In the genomic region with DNA sequence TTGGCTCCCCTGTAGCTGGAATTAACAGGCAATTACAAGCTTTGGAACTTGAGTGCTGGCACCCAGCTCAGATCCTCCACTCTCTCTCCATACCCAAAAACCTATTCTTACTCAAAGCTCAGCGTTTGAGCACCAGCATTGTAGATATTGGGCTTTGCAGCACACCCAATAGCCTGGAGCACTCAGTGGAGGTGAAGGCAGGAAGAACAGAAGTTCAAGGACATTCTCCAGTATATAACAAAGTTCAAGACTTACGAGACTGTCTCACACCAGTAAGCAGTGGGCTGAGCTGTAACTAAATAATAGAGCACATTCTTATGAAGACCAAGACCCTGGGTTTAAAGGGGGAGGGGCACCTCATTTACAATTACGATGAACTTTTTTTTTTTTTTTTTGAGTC, we compare ENCODE assay signal across 9 mouse cellular contexts. TPM values are rescaled to one million over a fixed set of nuclear protein-coding genes. Genes with fewer than 3 reads are reported as not detected.
A peak's percentile ranks its signal among the peaks of the same experiment; 100 is the strongest.
DNase-seq lines count a peak whose midpoint lies in the region; ATAC-seq and TF ChIP-seq lines count a peak whose summit lies in the region.
"Had no signal": no experiment of that assay in that cellular context is flagged by ENCODE, and none has a peak within 500 bp of the region (broad histone marks: within the 10 kb centered on the region; RNA-seq: fewer than 3 reads in every experiment).

No protein-coding gene starts in this region.

- TF ChIP-seq CTCF in left cerebral cortex, adult 2 months (IDR thresholded peaks at IDR 0.05) = no peak
- TF ChIP-seq CTCF in intestine, postnatal 0 days (IDR thresholded peaks at IDR 0.05; ENCODE audit: low read depth) = no peak

- 0 out of 2 replicates have a peak overlapping the region, but pooled peaks have one; percentile 44 for H3K9ac ChIP-seq in embryonic facial prominence, embryonic 15.5 days
- H3K9ac ChIP-seq in intestine, postnatal 0 days (ENCODE audit: low read depth, low read length) = no peak overlapping the region
- peak overlapping the region; percentile 84; the same call in 1 of the 2 replicates for H3K9ac ChIP-seq in neural tube, embryonic 13.5 days

- H3K4me1 ChIP-seq in embryonic facial prominence, embryonic 15.5 days = peaks cover 41% of the 10 kb centered on the region
- peaks cover 28% of the 10 kb centered on the region for H3K4me1 ChIP-seq in intestine, postnatal 0 days (replicated peaks; ENCODE audit: control insufficient read depth, insufficient read depth, low read length)
- peaks cover 54% of the 10 kb centered on the region for H3K4me1 ChIP-seq in neural tube, embryonic 13.5 days (replicated peaks)

- H3K9me3 ChIP-seq in embryonic facial prominence, embryonic 15.5 days (replicated peaks) = no peaks in the 10 kb centered on the region
- no peaks in the 10 kb centered on the region for H3K9me3 ChIP-seq in intestine, postnatal 0 days (ENCODE audit: control insufficient read depth)
- no peaks in the 10 kb centered on the region for H3K9me3 ChIP-seq in neural tube, embryonic 13.5 days

- WGBS in embryonic facial prominence, embryonic 15.5 days = 63% methylated on average over 3 of the region's 3 CpGs
- 44% methylated on average over 3 of the region's 3 CpGs for WGBS in intestine, postnatal 0 days
- WGBS in neural tube, embryonic 13.5 days = 68% methylated on average over 3 of the region's 3 CpGs

- peak overlapping the region; percentile 75 for H3K4me3 ChIP-seq in left cerebral cortex, adult 2 months
- H3K4me3 ChIP-seq in embryonic facial prominence, embryonic 15.5 days (replicated peaks) = peak overlapping the region; percentile 73
- H3K4me3 ChIP-seq in intestine, postnatal 0 days (ENCODE audit: low read depth, low read length) = peak overlapping the region; percentile 80
- H3K4me3 ChIP-seq in neural tube, embryonic 13.5 days = peak overlapping the region; percentile 59

- H3K36me3 ChIP-seq in embryonic facial prominence, embryonic 15.5 days = peaks cover 22% of the 10 kb centered on the region
- peaks cover 24% of the 10 kb centered on the region for H3K36me3 ChIP-seq in intestine, postnatal 0 days (ENCODE audit: control insufficient read depth, insufficient read depth)
- peaks cover 29% of the 10 kb centered on the region for H3K36me3 ChIP-seq in neural tube, embryonic 13.5 days

- no peaks in the 10 kb centered on the region for H3K27me3 ChIP-seq in embryonic facial prominence, embryonic 15.5 days
- no peaks in the 10 kb centered on the region for H3K27me3 ChIP-seq in intestine, postnatal 0 days (replicated peaks; ENCODE audit: control insufficient read depth, insufficient read depth, low read length)
- peaks cover 34% of the 10 kb centered on the region for H3K27me3 ChIP-seq in neural tube, embryonic 13.5 days

- intact Hi-C loops in left cerebral cortex, adult 2 months (cut with DNase I) = loop anchor here (1.0 to 5.0 kb wide), 2 partner anchors 28 to 120 kb away; no protein-coding TSS in a partner anchor
- intact Hi-C loops in left cerebral cortex, postnatal 36 days (cut with DNase I) = loop anchor here (5.0 kb wide), 1 partner anchor 35 kb away; no protein-coding TSS in a partner anchor

- no peak overlapping the region for H3K27ac ChIP-seq in left cerebral cortex, adult 2 months
- H3K27ac ChIP-seq in embryonic facial prominence, embryonic 15.5 days (replicated peaks) = no peak overlapping the region
- no peak overlapping the region for H3K27ac ChIP-seq in intestine, postnatal 0 days (ENCODE audit: low read depth, low read length)
- no peak overlapping the region for H3K27ac ChIP-seq in neural tube, embryonic 13.5 days (replicated peaks)

- no peak for ATAC-seq in embryonic facial prominence, embryonic 15.5 days (ENCODE audit: insufficient number of reproducible peaks, low FRiP score, low TSS enrichment, low read depth)
- ATAC-seq in intestine, postnatal 0 days = no peak
- ATAC-seq in neural tube, embryonic 13.5 days (ENCODE audit: low read depth) = 0 out of 2 replicates have a peak, but pooled peaks have one; percentile 0

- no peak for DNase-seq in left cerebral cortex, adult 2 months (ENCODE audit: extremely low spot score in 1 of 2, low spot score in 2 of 2)
- DNase-seq in left cerebral cortex, adult 9 months (ENCODE audit: low spot score in 2 of 2) = no peak
- DNase-seq in thymus, postnatal 0 days (ENCODE audit: low spot score) = no peak
- DNase-seq in left cerebral cortex, postnatal 36 days (ENCODE audit: low spot score in 2 of 2) = no peak
- no peak for DNase-seq in frontal cortex, postnatal 14 days (ENCODE audit: low spot score in 2 of 2)

- peak overlapping the region; percentile 97 for H3K4me2 ChIP-seq in embryonic facial prominence, embryonic 15.5 days (replicated peaks)
- H3K4me2 ChIP-seq in intestine, postnatal 0 days (replicated peaks; ENCODE audit: low read depth) = peak overlapping the region; percentile 97
- peak overlapping the region; percentile 88 for H3K4me2 ChIP-seq in neural tube, embryonic 13.5 days

RNA-seq across cellular contexts. Expression of gene Hcfc1r1, which starts 0.6 kb away (rescaled TPM):
- total RNA-seq in left cerebral cortex, adult 2 months (2021) = 100 to 1,000 TPM; 127 to 129 TPM
- polyA plus RNA-seq in embryonic facial prominence, embryonic 15.5 days (2015; fragmentation: Nextera tagmentation; extraction: Ambion mirVana) = 95.7 and 102 TPM in 2 replicates
- polyA plus RNA-seq in intestine, postnatal 0 days (2015; fragmentation: Nextera tagmentation; extraction: Ambion mirVana) = 131 and 136 TPM in 2 replicates
- polyA plus RNA-seq in neural tube, embryonic 13.5 days (2015; fragmentation: Nextera tagmentation; extraction: Ambion mirVana) = 102 and 132 TPM in 2 replicates
- polyA plus RNA-seq in thymus, postnatal 0 days (2015; fragmentation: Nextera tagmentation; extraction: Ambion mirVana) = 62.0 and 70.7 TPM in 2 replicates
- 100 to 1,000 TPM; 126 to 137 TPM for total RNA-seq in left cerebral cortex, postnatal 36 days (2021)

RNA-seq across cellular contexts. Expression of gene Thoc6, which starts 0.9 kb away (rescaled TPM):
- total RNA-seq in left cerebral cortex, adult 2 months (2021) = 1 to 10 TPM; 5.5 to 7.2 TPM
- 42.2 and 42.9 TPM in 2 replicates for polyA plus RNA-seq in embryonic facial prominence, embryonic 15.5 days (2015; fragmentation: Nextera tagmentation; extraction: Ambion mirVana)
- 14.7 and 15.5 TPM in 2 replicates for polyA plus RNA-seq in intestine, postnatal 0 days (2015; fragmentation: Nextera tagmentation; extraction: Ambion mirVana)
- polyA plus RNA-seq in neural tube, embryonic 13.5 days (2015; fragmentation: Nextera tagmentation; extraction: Ambion mirVana) = 51.8 and 51.9 TPM in 2 replicates
- polyA plus RNA-seq in thymus, postnatal 0 days (2015; fragmentation: Nextera tagmentation; extraction: Ambion mirVana) = 47.3 and 50.7 TPM in 2 replicates
- total RNA-seq in left cerebral cortex, postnatal 36 days (2021) = 1 to 10 TPM; 5.3 to 7.0 TPM

RNA-seq across cellular contexts. Expression of gene Tnfrsf12a, which starts 4.5 kb away (rescaled TPM):
- 10 to 100 TPM; 10.3 to 14.3 TPM for total RNA-seq in left cerebral cortex, adult 2 months (2021)
- 29.5 and 33.2 TPM in 2 replicates for polyA plus RNA-seq in embryonic facial prominence, embryonic 15.5 days (2015; fragmentation: Nextera tagmentation; extraction: Ambion mirVana)
- 46.6 and 50.9 TPM in 2 replicates for polyA plus RNA-seq in intestine, postnatal 0 days (2015; fragmentation: Nextera tagmentation; extraction: Ambion mirVana)
- 4.7 and 5.4 TPM in 2 replicates for polyA plus RNA-seq in neural tube, embryonic 13.5 days (2015; fragmentation: Nextera tagmentation; extraction: Ambion mirVana)
- 6.0 and 9.4 TPM in 2 replicates for polyA plus RNA-seq in thymus, postnatal 0 days (2015; fragmentation: Nextera tagmentation; extraction: Ambion mirVana)
- 1 to 10 TPM; 8.8 to 9.9 TPM for total RNA-seq in left cerebral cortex, postnatal 36 days (2021)

RNA-seq across cellular contexts. Expression of gene Cldn6, which starts 6.3 kb away (rescaled TPM):
- not detected for total RNA-seq in left cerebral cortex, adult 2 months (2021)
- 19.8 and 20.2 TPM in 2 replicates for polyA plus RNA-seq in embryonic facial prominence, embryonic 15.5 days (2015; fragmentation: Nextera tagmentation; extraction: Ambion mirVana)
- polyA plus RNA-seq in intestine, postnatal 0 days (2015; fragmentation: Nextera tagmentation; extraction: Ambion mirVana) = 0.38 and 0.42 TPM in 2 replicates
- polyA plus RNA-seq in neural tube, embryonic 13.5 days (2015; fragmentation: Nextera tagmentation; extraction: Ambion mirVana) = 0.53 and 1.2 TPM in 2 replicates
- 0.39 and 0.45 TPM in 2 replicates for polyA plus RNA-seq in thymus, postnatal 0 days (2015; fragmentation: Nextera tagmentation; extraction: Ambion mirVana)
- total RNA-seq in left cerebral cortex, postnatal 36 days (2021) = not detected

RNA-seq across cellular contexts. Expression of gene Cldn9, which starts 11.1 kb away (rescaled TPM):
- total RNA-seq in left cerebral cortex, adult 2 months (2021) = under 1 TPM in 1 of 2 experiments, not detected in 1; 0.23 TPM
- 13.8 and 18.3 TPM in 2 replicates for polyA plus RNA-seq in embryonic facial prominence, embryonic 15.5 days (2015; fragmentation: Nextera tagmentation; extraction: Ambion mirVana)
- polyA plus RNA-seq in intestine, postnatal 0 days (2015; fragmentation: Nextera tagmentation; extraction: Ambion mirVana) = 0.23 and 0.34 TPM in 2 replicates
- polyA plus RNA-seq in neural tube, embryonic 13.5 days (2015; fragmentation: Nextera tagmentation; extraction: Ambion mirVana) = 1.2 and 1.3 TPM in 2 replicates
- 0.57 and 1.3 TPM in 2 replicates for polyA plus RNA-seq in thymus, postnatal 0 days (2015; fragmentation: Nextera tagmentation; extraction: Ambion mirVana)
- under 1 TPM in 1 of 2 experiments, not detected in 1; 0.30 TPM for total RNA-seq in left cerebral cortex, postnatal 36 days (2021)
- total RNA-seq: granulocyte monocyte progenitor cell, adult 5-6 weeks had no signal
